Mouse (Mus musculus): ENCODE data around the gene Atp6ap1.

Gene Atp6ap1

DNA sequence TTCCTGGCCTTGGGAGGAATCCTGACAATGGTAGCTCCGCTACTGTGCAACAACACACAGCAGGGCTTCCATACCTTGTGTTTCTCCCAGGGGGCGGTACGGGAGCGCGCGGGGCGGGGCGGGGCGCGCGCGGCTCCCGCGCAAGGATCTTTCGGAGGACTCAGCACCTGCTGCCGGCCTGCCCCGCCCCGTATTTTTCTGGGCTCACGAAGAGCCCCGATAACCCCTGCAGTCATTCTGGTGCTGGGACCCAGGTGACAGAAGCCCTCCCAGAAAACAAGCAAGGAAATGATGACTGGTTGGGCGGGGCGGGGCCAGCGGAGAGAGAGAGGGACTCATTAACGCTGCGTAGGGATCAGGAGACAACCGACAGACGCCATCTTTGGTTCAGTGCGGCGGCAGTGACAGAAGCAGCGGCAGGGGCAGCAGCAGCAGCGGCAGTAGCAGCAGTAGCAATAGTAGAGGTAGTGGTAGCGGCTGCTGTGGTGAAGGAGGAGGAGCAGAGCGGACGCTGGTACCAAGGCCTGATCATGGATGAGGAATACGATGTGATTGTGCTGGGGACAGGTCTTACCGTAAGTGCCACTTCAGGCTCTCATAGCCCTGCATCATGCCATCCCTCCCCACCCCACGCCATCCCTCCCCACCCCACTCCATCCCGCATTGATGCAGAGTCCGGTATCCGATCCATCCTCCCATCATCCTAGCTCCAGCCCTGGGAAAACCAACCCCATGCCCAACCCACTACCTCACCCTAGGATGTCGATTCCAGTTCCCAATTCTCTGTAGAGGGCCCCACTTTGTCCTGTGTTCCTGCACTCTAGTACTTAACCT is 8.2 kb downstream of the Atp6ap1 start, which contains the start of gene Gdi1:
Gdi1 (plus strand) TSS at position 132 of the 834 bp plus-strand sequence.
- peak; percentile 61 to 69 for DNase-seq (ENCODE audit: low spot score in 2 of 2)

DNA sequence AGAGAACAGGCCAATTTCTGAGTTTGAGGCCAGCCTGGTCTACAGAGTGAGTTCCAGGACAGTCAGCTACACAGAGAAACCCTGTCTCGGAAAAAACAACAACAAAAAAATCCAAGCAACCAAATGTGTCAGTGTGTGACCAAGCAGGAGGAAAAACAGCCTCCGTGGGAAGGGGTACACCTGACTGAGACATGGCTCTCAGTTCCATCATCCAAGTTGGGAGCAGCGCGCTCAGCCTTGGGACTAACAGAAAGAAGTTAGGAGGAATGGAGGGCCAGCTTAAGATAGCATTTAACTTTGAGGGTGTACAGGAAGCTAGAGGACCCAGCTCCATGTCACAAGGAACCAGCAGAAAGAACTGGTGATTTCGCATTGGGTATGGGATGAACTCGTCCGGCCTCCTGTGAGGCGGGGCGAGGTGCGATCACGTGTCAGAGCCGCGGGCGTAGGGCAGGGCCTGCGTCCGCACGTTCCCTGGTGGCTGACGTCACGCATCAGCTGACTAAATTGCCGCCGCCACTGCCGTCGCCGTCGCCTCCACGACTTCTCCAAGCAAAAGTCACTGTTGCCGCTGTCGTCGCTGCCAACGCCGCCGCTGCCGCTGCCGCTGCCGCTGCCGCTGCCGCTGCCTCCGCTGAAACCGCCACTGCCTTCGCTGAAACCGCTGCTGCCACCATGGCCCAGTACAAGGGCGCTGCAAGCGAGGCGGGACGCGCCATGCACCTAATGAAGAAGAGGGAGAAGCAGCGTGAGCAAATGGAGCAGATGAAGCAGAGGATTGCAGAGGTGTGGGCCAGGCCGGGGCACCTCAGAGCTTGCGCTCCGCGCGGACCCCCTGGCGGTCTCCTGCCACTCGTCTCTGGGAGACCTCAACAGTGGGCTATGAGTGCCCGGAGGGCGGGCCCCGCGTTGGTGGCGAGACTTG is 15.9 kb downstream of the Atp6ap1 start, which contains the start of gene Fam50a:
Fam50a (plus strand) TSS at position 494 of the 925 bp plus-strand sequence.
- peak; percentile 88 to 90 for DNase-seq (ENCODE audit: low spot score in 2 of 2)

DNA sequence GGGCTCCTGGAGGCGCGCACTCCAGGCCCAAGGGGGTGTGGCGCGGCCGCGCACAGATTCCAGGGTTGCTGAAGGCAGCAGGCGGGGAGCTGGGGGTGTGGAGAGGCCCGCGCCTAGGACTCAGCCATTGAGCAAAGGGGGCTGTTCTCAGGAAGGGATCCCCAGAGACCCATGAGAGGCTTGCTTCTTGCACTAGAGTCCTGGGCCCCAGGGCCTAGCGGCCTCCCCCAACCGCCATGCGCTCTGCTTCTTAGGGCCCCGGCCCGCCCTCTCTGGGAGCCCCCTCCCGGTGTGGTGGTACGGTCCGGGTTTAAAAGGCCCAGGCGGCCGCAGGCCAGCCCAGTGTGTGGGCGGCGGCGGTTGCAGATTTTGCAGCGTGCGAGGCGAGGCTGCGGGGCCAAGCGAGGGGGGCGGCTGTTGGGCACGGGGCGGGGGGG is 31.8 kb downstream of the Atp6ap1 start, which contains the start of gene Plxna3:
Plxna3 (plus strand) TSS at position 342 of the 437 bp plus-strand sequence.
- peak; percentile 51 to 64 for DNase-seq (ENCODE audit: low spot score in 2 of 2)

DNA sequence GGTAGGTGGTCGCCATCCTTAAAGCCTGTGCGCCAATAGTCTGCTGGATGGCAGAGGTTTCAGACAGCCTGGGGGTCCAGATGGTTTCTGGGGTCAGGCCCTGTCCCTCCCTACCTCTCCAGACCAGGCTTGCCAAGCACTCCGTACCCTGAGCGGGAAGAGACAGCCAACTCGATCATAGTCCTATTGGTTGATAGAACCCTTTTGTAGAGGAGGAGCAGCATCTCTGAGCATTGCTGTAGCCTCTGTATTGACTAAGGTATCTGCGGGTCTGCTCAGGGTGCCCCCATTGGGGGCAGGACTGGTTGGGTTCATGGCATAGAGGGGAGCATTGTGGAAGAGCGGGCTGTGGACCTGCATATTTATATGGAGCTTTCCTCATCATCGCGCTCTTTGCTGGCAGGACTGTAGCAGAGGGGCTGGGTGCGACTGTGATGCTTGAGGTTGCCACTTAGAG is 32.3 kb downstream of the Atp6ap1 start:
- DNase-seq (ENCODE audit: low spot score in 2 of 2) = no peak

DNA sequence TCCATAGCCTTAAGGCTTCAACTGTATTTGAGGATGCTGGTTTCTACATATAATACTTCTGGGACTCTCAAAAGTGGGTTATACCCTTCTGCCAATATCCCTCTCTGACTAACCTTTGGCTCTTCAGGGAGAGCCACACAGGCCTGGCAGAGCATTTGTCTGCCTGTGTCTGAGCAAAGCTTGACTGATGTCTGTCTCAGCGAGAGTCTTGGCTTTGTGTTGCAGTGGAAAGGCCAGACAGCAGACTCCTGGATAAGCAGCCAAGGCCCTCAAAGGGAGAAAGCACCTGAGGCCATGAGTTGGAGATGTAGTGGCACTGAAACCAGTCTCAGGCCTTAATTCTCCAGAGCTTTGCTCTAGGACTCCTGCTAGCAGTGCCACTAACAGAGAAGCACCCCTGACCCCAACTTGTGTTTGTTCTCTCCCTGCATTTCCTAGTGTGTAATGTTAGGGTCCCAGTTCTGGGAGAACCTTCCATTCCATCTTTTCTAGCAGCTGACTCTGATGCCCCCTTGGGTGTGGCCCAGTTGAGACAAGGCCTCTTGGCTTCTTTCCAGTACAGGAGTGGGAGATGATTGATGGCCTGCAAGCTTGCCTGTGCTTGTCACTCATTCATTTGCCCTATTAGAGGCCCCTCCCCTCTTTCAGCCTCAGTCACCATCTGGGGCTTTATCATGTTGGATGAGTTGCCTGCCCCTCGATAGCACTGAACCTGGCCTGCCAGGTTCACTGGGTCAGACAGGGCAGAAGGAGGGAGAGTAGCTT is 33.5 kb downstream of the Atp6ap1 start:
- DNase-seq (ENCODE audit: low spot score in 2 of 2) = no peak

DNA sequence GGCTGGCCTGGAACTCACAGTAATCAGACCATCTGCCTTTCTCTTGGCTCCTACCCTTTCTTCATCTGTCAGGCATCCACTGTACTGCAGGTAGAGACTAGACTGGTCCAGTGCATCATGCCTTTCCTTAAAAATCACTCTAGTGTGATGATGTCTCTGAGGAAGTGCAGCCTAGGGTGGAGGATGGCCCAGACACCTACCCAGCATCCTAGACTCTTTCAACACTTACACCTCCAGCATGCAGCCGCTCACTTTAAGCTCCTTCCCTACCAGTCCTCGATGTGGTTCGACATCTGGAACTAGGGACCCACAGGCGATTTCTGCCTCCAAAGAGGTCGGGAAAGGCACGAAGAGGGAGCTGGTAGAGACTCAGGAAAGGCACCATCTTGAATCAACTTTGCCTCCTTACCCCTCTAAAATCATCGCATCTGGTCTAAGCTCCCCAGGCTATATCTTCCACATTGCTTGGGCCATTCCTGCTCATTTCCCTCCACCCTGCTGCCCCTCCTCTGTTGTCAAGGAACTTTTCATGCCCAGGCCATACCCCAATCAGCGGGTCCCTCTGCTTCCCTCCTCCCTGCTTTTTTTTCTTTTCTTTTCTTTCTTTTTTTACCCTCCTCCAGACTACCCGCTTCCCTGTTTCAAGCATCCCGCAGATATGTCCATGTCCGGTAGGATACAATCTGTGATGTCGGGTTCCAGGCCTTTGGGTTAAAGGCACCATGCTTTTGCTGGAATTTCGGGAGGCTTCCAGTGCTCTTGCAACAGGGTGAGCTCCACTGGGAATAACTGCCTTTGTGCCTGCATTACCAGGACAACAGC is 56.0 kb downstream of the Atp6ap1 start:
- no peak for DNase-seq (ENCODE audit: low spot score in 2 of 2)

DNA sequence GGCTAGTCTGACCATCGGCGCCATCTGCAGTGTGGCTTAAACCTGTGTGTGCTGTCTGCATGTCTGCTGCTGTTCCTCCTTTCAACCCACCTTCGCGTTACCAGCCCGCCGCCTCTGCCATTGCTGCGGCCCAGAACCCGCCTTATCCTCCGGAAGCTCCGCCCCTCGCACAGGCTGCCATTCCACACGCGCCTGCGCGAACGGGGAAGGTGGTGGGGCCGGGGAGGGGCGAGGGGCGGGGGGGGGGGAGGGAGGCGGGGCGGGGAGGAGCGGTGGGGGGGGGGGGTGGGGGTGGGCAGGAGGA is 56.5 kb downstream of the Atp6ap1 start, which contains the start of gene Lage3:
Lage3 (minus strand) TSS at position 152 of the 304 bp plus-strand sequence.
- peak; percentile 83 to 87 for DNase-seq (ENCODE audit: low spot score in 2 of 2)

All from spleen, postnatal 36 days (tissue).